Mouse (Mus musculus) intestine, embryonic 16.5 days (tissue): Measurements from ENCODE around the gene Mad1l1. TPM values are rescaled to one million over a fixed set of nuclear protein-coding genes. Genes with fewer than 3 reads are reported as not detected.

ENCODE experiments used
- ATAC-seq: fragments of 200-750 bp; cut with Nextera tagmentation; 2 replicates; pipeline ENCODE4 v1.8.0; 2017; ENCODE audit warnings: moderate TSS enrichment, moderate library complexity
- H3K27ac ChIP-seq: fragments of 300-500 bp; sonication (generic); 2 replicates; pipeline ENCODE4 v1.5.1; 2014; ENCODE audit warnings: mild to moderate bottlenecking, low read length
- H3K27me3 ChIP-seq: fragments of 300-500 bp; sonication (generic); replicated peaks from 2 replicates; pipeline ENCODE4 v1.6.1; 2014; ENCODE audit warnings: low read length, control low read depth, mixed read lengths; ENCODE audit not compliant: control insufficient read depth, insufficient read depth
- H3K36me3 ChIP-seq: fragments of 300-500 bp; sonication (generic); 2 replicates; pipeline ENCODE4 v1.6.1; 2014; ENCODE audit warnings: low read length, control low read depth; ENCODE audit not compliant: control insufficient read depth, insufficient read depth
- H3K4me1 ChIP-seq: fragments of 300-500 bp; sonication (generic); 2 replicates; pipeline ENCODE4 v1.6.1; 2014; ENCODE audit warnings: low read length, control low read depth, mixed read lengths; ENCODE audit not compliant: control insufficient read depth, insufficient read depth
- H3K4me2 ChIP-seq: fragments of 300-500 bp; sonication (generic); 2 replicates; pipeline ENCODE4 v1.6.1; 2014; ENCODE audit warnings: low read depth, low read length, control low read depth
- H3K4me3 ChIP-seq: fragments of 300-500 bp; sonication (generic); 2 replicates; pipeline ENCODE4 v1.5.1; 2014; ENCODE audit warnings: mild to moderate bottlenecking, low read length
- H3K9ac ChIP-seq: fragments of 300-500 bp; sonication (generic); 2 replicates; pipeline ENCODE4 v1.6.1; 2014; ENCODE audit warnings: low read depth, low read length
- H3K9me3 ChIP-seq: fragments of 300-500 bp; sonication (generic); 2 replicates; pipeline ENCODE4 v1.6.1; 2016; ENCODE audit warnings: low read length, control low read depth; ENCODE audit not compliant: control insufficient read depth
- WGBS: fragments of 180-500 bp; shearing (Covaris S2); extraction: QIAGEN DNeasy Blood & Tissue Kit; methylation state at CpG from one replicate; pipeline ENCODE4 v1.1.7; 2014; 5-methylcytosine and 5-hydroxymethylcytosine counted together
- polyA plus RNA-seq: library from polyadenylated mRNA; unstranded; fragments of >200 nt; fragmentation: Nextera tagmentation; extraction: Ambion mirVana; gene quantifications from 2 replicates; pipeline ENCODE4 v1.2.1, GENCODE M21; 2015

Gene Mad1l1
- polyA plus RNA-seq, 1 experiment from 2014 or later: 34.1 TPM

DNA sequence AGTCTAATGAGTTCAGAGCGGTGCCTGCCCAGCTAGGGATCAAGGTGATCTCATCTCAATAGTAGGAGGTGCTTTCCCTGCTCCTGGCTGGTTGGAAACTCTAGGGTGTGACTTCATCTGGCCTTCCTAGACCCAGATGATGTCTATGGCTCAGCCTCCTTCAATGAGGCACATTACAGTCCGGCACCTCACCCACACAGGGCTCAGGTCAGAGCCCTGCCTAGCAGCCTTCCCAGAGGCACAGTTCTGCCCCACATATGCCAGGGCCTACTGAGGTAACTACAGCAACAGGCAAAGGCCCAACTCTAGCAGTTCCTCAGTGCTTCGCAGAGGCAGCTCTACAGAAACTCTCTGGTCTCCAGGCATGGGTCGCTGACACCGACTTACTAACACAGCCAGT lies 63.9 kb downstream of the Mad1l1 start:
- no peaks in the 10 kb centered on the region for H3K4me1 ChIP-seq
- no peak overlapping the region for H3K9ac ChIP-seq
- WGBS: 90% methylated on average over 5 of the region's 5 CpGs
- no peak overlapping the region for H3K4me3 ChIP-seq
- no peak overlapping the region for H3K4me2 ChIP-seq
- H3K27ac ChIP-seq: no peak overlapping the region
- H3K27me3 ChIP-seq: no peaks in the 10 kb centered on the region
- no peaks in the 10 kb centered on the region for H3K36me3 ChIP-seq
- ATAC-seq: no peak
- no peaks in the 10 kb centered on the region for H3K9me3 ChIP-seq

DNA sequence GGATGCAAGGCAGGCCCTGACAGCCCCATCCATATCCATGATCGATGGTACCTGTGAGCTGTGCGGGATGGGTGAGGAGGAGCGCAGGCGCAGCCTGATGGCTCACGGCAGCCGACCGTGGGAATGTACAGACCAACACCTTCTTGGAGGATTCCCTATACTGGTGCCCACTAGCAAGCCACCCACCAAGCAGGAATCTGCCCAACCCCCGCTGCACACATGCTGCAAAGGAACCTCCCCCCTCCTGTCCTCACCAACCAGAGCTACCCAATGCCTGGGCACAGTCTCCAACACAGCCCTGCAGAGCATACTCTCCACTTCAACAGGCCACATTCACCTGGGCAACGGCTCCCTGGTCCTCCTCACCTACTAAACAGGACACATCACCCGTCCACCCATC lies 64.7 kb downstream of the Mad1l1 start:
- no peak overlapping the region for H3K9ac ChIP-seq
- H3K4me1 ChIP-seq: no peaks in the 10 kb centered on the region
- 92% methylated on average over 10 of the region's 10 CpGs for WGBS
- H3K27ac ChIP-seq: no peak overlapping the region
- no peak overlapping the region for H3K4me3 ChIP-seq
- H3K36me3 ChIP-seq: no peaks in the 10 kb centered on the region
- no peaks in the 10 kb centered on the region for H3K27me3 ChIP-seq
- H3K4me2 ChIP-seq: no peak overlapping the region
- no peaks in the 10 kb centered on the region for H3K9me3 ChIP-seq
- ATAC-seq: no peak

DNA sequence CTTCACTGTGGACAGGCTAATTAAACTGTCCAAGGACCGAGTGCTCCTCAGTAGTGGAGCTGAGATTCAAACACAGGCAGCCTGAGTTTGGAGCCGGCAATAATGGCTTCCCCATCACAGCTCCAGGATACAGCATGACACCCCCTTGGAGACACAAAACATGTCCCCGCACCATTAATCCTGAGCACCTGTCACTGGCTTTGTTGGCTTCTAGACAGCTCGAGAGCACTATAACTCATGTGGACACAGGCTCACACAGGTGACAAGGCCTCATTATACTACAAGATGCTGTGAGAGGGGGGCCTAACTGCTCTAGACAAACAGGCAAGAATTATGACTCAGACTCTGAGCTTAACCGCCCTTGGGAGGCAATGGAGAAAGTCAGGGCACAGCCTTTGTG lies 66.1 kb downstream of the Mad1l1 start:
- no peak overlapping the region for H3K27ac ChIP-seq
- no peak for ATAC-seq
- H3K4me3 ChIP-seq: no peak overlapping the region
- H3K9me3 ChIP-seq: no peaks in the 10 kb centered on the region
- no peak overlapping the region for H3K4me2 ChIP-seq
- no peak overlapping the region for H3K9ac ChIP-seq
- H3K36me3 ChIP-seq: no peaks in the 10 kb centered on the region
- WGBS: 73% methylated on average over 5 of the region's 5 CpGs
- H3K27me3 ChIP-seq: no peaks in the 10 kb centered on the region
- no peaks in the 10 kb centered on the region for H3K4me1 ChIP-seq

DNA sequence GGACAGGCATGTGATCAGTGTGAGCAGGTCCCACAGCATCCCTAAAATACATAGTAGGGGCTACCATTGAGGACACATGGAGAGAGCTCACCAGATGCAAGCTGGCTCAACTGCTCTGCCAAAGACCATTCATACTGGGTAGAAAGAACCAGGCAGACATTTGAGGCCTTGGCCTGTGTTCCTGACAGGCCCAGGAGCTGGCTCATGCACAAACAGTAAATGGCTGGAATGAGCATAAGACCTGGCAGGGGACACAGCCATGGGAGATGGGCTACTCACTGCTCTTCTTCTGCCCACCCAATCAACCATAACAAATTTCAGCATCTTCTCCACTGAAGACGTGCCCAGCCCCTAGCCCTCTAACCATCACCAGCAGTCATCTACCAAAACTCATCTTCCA lies 66.7 kb downstream of the Mad1l1 start:
- Histone ChIP-seq H3K4me3 (no peak overlapping the region), H3K9ac (no peak overlapping the region), H3K36me3 (no peaks in the 10 kb centered on the region), H3K4me2 (no peak overlapping the region), H3K27me3 (no peaks in the 10 kb centered on the region), H3K27ac (no peak overlapping the region), H3K9me3 (no peaks in the 10 kb centered on the region), H3K4me1 (no peaks in the 10 kb centered on the region)
- WGBS: 86% methylated on average over 1 of the region's 1 CpGs
- no peak for ATAC-seq

DNA sequence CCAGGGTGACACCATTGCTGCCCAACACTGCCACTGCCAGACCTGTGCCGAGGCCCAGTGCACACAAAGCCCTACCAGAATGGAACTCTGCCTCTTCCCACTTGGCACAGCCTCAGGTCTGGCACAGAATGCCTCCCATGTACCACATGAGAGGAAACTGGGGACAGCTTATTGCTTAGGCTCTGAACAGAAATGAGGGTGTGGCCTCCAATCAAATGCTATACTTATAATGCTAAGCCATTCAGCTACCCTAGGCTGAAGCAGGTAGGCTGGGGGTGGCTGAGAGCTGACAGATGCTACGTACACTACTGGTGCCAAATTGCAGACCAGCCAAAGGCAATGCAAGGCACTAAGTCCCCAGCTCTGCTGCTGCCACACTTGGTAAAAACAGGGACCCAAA lies 69.4 kb downstream of the Mad1l1 start:
- H3K4me2 ChIP-seq: no peak overlapping the region
- H3K9ac ChIP-seq: no peak overlapping the region
- no peak overlapping the region for H3K27ac ChIP-seq
- H3K27me3 ChIP-seq: no peaks in the 10 kb centered on the region
- 92% methylated on average over 2 of the region's 2 CpGs for WGBS
- no peaks in the 10 kb centered on the region for H3K4me1 ChIP-seq
- H3K4me3 ChIP-seq: no peak overlapping the region
- H3K9me3 ChIP-seq: no peaks in the 10 kb centered on the region
- H3K36me3 ChIP-seq: no peaks in the 10 kb centered on the region
- no peak for ATAC-seq

DNA sequence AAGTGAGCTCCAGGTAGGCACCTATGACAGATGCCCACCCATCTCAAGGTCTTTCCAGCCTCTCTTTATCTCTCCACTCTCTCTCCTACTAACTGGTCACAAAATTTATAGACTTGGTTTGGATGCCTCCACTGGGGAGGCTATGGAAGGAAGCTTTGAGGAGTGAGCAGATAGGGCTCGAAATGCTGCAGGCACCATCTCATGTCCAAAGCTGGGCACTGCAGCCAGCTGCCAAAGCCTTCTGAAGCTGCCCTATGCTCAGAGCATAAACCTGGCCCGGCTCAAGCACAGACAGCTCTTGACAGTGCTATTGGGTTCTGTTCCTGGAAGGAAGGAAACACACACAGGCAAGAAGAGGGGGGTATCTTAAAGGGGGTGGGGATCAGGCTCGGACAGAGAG lies 71.0 kb downstream of the Mad1l1 start:
- H3K36me3 ChIP-seq: no peaks in the 10 kb centered on the region
- no peaks in the 10 kb centered on the region for H3K9me3 ChIP-seq
- no peak overlapping the region for H3K9ac ChIP-seq
- no peaks in the 10 kb centered on the region for H3K4me1 ChIP-seq
- WGBS: 76% methylated on average over 3 of the region's 3 CpGs
- H3K4me2 ChIP-seq: no peak overlapping the region
- no peaks in the 10 kb centered on the region for H3K27me3 ChIP-seq
- no peak for ATAC-seq
- H3K27ac ChIP-seq: no peak overlapping the region
- H3K4me3 ChIP-seq: no peak overlapping the region

DNA sequence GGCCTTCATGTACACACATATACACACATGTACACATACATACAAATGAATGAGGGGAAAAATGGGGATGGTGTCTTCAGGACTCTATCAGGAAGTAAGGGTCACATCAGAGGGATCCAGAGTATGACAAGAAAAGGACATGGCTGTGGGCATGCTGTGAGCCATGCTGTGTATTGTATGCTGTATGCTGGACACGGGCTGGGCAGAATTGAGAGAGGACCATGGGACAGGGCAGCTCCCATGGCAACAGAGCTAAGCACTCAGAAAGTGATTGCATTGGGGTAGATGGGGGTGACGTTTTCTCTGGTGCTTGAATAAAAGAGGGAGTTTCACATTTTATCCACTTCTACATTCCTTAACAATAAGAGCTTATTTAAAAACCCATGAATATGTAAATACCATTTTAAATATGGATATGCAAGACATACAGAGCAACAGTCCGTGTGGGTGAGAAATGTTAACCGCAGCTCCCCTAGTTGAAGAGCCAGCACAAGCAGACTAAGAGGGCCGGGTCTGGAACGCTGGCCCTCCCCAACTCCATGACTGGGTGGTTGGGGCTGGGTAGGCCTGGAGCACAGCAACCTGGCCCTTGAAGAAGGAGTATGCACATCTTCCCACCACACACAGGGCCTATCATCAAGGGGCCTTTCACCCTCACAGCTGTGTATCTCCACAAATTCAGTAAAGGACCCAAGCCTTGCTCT lies 71.8 kb downstream of the Mad1l1 start:
- Histone ChIP-seq H3K9me3 (no peaks in the 10 kb centered on the region), H3K4me3 (no peak overlapping the region), H3K4me2 (no peak overlapping the region), H3K4me1 (no peaks in the 10 kb centered on the region), H3K27ac (no peak overlapping the region), H3K9ac (no peak overlapping the region), H3K27me3 (no peaks in the 10 kb centered on the region), H3K36me3 (no peaks in the 10 kb centered on the region)
- no peak for ATAC-seq
- WGBS: 89% methylated on average over 6 of the region's 6 CpGs

DNA sequence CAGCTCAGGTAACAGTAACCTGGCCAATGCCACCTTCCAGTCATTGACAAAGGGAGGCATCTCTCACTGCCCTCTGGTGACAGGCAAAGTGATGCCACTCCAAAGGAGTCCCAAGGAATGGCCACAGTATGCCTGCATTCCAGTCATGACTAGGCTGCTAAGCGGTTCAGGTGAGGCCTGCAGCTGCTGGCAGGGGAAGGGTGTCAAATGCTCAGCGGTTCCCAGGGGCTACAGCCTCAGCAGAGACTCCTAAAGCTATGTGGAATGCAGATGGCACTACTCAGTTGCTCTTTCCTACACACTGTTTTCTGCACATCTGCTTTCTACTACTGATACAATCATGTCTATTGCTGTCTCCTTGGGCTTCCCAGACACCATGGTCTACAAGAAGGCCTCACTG lies 73.3 kb downstream of the Mad1l1 start:
- H3K4me1 ChIP-seq: no peaks in the 10 kb centered on the region
- 81% methylated on average over 2 of the region's 2 CpGs for WGBS
- no peak overlapping the region for H3K9ac ChIP-seq
- H3K4me3 ChIP-seq: no peak overlapping the region
- H3K27me3 ChIP-seq: no peaks in the 10 kb centered on the region
- no peak overlapping the region for H3K4me2 ChIP-seq
- H3K36me3 ChIP-seq: no peaks in the 10 kb centered on the region
- no peak overlapping the region for H3K27ac ChIP-seq
- ATAC-seq: no peak
- H3K9me3 ChIP-seq: no peaks in the 10 kb centered on the region

DNA sequence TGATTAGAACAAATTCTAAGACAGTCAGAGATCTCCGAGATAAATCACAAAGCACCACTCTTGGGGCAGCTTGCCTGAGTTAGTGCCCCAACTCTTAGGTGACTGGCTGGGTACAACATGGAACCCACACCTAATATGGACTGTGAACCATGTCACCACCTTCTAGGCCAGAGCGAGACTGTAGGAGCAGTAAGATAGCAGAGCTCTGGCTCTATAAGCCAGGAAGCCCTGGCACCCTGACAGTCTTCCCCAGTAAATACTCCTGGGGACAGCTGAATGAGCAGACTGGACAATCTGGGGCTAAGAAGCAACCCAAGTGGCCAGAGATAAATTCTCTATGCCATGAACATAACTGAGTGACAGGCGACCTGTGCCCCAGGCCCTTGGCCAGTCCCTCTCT lies 81.1 kb downstream of the Mad1l1 start:
- WGBS: 92% methylated on average over 3 of the region's 3 CpGs
- Histone ChIP-seq H3K27me3 (no peaks in the 10 kb centered on the region), H3K27ac (no peak overlapping the region), H3K4me3 (no peak overlapping the region), H3K9me3 (no peaks in the 10 kb centered on the region), H3K36me3 (no peaks in the 10 kb centered on the region), H3K4me1 (no peaks in the 10 kb centered on the region), H3K9ac (no peak overlapping the region), H3K4me2 (no peak overlapping the region)
- no peak for ATAC-seq

DNA sequence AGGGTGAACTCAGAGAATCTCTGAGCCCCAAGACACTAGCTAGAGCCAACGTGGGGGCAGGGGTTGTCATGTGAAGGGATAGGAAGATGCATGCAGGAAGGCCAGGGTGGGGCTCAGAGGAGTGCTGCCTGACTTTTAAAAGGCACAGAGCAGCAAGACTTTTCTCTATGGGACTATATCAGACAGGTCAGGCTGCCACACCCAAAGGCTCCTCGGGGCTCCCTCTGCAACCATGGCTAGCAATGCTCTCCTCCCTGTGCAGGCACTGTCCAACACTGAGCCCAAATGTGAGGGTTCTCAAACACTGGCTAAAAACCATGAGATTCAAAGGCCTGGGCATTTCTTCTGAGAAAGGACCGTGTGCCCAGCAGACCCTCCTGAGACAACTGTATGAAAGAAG lies 82.5 kb downstream of the Mad1l1 start:
- Histone ChIP-seq H3K36me3 (no peaks in the 10 kb centered on the region), H3K4me3 (no peak overlapping the region), H3K9ac (no peak overlapping the region), H3K4me1 (no peaks in the 10 kb centered on the region), H3K9me3 (no peaks in the 10 kb centered on the region), H3K27me3 (no peaks in the 10 kb centered on the region), H3K27ac (no peak overlapping the region), H3K4me2 (no peak overlapping the region)
- WGBS: 70% methylated on average over 3 of the region's 3 CpGs
- no peak for ATAC-seq
